Mouse (Mus musculus) urinary bladder, postnatal 14 days (tissue): Measurements from ENCODE around the gene Nus1.

Experiments used
- DNase-seq: peaks from one replicate; pipeline ENCODE4 v3.0.0; 2021; ENCODE audit warnings: low spot score

Nus1 gene

DNA sequence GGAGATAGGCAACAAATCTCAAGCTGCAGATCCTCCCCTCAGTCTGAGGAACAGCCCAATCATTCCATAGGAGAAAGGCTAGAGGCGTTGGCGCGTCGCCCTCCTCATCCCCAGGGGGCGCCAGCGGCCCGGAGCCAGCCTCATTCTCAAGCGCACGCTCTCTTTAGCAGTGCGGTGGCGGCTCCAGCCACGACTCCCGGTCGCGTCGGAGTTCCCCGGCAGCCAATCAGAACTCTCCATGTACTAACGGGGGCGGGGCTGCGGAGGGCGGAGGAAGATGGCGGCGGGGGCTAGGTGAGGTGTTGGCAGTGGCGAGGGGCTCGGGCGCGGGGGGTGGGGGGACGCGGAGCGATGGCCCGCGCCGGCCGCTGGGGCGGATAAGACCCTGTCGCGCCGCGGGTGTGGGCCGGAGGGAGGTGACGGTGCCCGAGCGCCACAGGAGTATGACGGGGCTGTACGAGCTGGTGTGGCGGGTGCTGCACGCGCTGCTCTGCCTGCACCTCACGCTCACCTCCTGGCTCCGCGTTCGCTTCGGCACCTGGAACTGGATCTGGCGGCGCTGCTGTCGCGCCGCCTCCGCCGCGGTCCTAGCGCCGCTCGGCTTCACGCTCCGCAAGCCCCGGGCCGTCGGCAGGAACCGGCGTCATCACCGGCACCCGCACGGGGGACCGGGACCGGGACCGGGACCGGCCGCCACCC lies at the start of gene Nus1:
TSS of gene Nus1 (plus strand) at position 249 of the 699 bp plus-strand sequence.
- DNase-seq = peak; percentile 97

- DNase-seq = no peak
Observed at GRCm38 (mm10) chr10:52368376-52368775, 49.0 kb upstream of the Nus1 start.

- DNase-seq = no peak
Observed at GRCm38 (mm10) chr10:52373834-52374233, 43.5 kb upstream of the Nus1 start.

DNA sequence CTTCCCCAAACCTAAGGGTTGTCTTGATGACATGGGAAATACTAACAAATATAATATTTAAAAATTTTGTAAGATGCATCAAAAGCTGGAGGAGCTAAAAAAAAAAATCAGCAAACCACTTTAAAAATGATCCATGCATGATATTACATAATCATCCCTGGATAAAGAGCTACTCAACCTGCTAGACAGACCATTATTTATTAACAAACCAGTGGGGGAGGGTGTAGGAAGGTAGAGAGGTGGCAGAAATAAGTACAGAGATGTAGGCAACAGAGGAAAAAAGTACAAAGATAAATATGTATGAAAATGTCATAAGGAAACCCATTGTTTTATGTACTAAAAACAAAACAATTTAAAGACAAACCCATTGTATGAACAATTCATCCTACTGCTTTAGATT lies 42.7 kb upstream of the Nus1 start:
- DNase-seq = no peak

DNA sequence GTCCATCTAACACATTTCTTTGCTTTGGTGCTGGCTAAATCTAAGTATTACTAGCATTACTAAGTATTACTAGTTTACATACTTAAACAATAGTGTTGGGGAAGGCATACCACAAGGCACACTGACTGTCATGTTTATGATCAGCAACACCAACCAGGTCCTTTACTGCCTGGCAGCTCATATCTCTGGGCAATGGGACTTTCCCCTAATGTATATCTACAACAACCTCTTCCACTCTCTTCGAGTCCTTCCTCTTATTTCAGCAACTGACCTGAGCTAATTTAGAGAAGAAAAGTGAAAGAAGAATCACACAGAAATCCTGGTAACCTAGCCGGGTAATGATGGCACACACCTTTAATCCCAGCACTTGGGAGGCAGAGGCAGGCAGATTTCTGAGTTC lies 40.9 kb upstream of the Nus1 start:
- no peak for DNase-seq

GRCm38 (mm10) chr10:52377813-52378212 lies 39.5 kb upstream of the Nus1 start:
- DNase-seq = no peak

DNA sequence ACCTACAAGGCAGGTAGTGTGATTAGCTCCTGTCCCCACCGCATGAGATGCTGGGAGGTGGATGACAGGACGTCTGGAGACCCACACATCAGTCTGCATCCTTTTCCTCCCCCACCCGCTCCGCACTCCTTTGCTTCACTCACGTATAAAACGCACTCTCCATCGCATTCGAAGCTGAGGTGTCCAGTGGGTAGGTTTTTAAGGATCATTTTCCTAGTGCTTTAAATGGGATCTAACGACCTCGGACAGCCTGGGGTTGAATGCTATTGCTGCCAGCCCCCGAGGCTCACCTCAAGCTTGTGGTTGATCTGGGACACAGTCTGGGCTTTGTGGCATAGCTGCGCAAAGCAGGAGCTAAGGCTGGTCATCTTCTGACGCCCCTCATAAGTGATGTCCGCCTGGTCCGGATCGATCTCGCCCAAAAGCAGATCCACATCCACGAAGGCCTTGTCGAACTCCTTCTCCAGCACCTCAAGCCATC lies 36.0 kb upstream of the Nus1 start:
- no peak for DNase-seq

DNA sequence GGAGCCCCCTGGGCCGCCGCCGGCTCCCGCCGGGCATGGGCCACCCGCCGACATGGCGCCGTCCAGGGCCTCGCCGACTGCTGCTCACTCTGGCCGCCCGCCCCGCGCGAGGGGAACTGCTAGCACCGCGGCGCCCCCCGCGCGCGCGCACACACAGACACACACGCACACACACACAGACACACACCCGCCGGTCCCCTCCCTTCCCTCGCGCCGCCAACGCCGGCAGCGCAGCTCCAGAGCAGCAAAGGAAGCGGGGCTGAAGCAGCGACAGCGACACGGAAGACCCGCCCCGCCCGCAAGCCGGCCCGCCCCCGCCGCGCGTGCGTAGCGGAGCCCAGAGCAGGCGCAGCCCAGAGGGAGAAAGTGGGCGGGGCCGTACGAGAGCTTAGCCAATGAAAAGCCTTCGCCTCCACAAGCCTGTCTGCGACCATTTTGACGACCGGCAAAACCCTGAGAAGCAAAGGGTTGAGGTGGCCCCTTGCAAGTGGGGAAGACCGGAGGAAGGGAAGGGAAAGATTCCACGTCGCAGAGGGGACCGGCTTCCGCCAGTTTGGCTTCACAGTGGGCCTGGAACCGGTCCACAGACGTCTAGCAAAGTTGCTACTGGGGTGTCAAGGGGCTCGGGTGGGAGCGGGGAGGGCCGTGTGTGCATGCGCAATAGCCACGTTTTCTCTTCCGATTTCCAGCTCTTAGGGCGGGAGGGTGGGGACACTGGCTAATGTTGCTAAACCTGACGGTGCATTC lies 35.3 kb upstream of the Nus1 start, which contains the start of gene Gopc:
TSS of gene Gopc (minus strand) at position 280 of the 747 bp plus-strand sequence.
- DNase-seq = peak; percentile 98

DNA sequence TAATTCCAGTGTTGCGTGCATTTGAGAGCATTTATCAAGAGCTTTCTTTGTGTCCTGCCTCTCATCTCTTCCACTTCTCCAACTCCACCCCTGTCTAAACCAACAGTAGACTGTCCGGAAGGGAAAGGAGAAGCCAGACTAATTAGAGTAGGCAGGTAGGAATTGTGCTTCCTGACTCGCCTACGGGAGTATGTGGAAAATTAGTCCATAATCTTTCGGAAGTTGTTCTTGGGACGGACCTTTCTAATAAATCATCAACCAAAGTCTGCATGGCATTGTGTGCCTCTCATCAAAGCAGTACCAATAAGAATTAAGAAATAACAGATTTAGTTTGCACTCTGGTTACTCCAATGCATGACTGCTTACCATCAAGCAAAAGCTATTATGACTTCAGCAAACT lies 34.3 kb upstream of the Nus1 start:
- DNase-seq = no peak

DNA sequence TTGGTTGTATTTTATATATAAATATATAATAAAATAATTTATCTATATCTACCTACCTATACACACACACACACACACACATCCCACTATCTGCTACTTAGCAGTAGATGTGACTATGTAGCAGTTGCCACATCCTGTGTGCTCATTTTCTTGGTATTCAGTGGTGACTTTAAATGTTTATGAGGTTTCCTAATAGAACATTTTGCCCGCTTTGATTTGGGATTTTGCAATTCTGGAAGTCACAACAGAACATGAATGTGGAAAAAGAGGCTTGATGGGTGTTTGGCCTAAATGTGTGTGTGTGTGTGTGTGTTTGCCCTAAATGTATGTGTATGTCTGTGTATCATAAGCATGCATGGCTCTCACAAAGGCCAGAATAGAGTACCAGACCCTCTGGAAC lies 33.8 kb upstream of the Nus1 start:
- DNase-seq = no peak

GRCm38 (mm10) chr10:52384823-52385610 lies 32.3 kb upstream of the Nus1 start:
- DNase-seq = peak; percentile 50

GRCm38 (mm10) chr10:52387192-52387591 lies 30.2 kb upstream of the Nus1 start:
- DNase-seq = no peak

DNA sequence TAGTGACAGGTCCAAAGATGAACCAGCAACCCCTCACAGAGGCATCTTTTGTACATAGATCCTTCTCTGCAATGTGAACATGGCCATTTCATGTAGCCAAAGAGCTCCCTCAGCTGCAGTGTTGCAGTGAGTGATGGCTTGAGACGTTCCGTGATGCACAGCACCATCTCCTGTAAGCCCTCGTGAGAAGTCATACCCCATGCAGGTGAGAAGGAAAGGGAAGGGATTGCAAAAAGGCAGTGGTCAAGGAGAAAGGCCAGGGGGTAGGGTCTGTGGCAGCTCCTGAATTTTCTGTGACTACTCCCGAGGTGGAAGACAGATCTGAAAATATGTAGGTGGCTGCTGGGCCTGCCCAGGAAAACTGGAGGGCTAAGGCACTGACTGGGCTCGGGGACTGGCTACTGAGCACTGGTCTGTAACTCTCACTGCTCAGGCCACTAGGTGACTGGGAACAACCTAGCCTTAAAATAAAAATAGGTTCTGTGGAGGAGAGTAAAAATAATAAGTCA lies 28.4 kb upstream of the Nus1 start, which contains the start of gene Nepn:
TSS of gene Nepn (plus strand) at position 51 of the 509 bp plus-strand sequence.
- no peak for DNase-seq

DNA sequence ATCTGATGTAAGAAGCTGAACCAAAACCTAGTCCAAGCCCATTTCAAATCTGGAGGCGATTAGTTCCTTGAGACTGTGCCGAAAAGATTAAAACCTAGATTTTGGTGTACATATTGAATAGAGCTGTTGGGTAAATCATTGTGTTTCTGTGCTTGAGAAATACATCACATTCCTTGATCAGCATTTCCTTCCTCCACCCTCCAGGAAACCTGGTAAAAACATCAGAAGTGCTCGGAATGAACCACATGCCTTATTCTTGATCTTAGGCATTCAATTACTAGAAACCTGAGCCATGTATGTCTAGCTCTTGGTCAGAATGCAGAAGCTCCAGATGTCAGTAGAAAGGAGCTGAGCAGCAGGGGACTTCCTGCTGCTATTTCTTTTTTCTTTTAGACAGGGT lies 27.9 kb upstream of the Nus1 start:
- no peak for DNase-seq

- no peak for DNase-seq
Observed at GRCm38 (mm10) chr10:52391208-52391607, 26.1 kb upstream of the Nus1 start.

DNA sequence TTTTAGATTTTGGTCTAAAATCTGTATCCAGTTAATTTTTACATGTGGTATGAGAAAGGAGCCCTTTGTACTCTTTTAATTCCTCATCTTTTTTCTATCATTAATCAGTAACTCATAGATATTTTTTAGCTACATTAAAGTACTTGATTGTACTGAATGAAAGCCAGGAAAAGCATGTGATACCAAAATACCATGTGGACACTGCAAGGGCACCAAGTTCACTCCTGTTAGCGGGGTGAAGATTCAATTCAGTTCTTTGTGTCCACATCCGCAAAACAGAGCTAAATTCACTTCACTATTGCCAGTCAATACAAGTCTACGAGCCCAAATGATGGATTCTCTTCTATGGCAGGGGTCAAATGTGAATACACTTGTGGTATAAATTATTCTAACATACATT lies 20.7 kb upstream of the Nus1 start:
- DNase-seq = no peak

- no peak for DNase-seq
Observed at GRCm38 (mm10) chr10:52398715-52399114, 18.6 kb upstream of the Nus1 start.

DNA sequence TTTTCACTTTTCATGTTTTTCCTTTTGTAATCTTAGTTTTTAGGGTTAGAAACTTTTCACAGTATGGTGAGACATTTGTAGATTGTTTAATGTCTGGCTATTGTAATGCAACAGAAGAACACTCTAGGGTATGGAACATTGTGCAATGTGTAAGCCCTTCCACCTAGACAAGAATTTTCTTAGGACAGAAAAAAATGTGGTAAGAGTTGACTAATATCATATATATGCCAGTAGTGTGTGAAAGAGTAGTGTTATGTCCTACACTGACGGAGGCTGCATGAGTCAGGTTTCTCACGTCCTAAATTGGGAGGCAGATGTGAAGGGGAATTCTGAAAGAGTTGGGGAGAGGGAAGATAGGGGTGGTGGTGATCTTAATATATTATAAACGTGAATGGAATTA lies 17.6 kb upstream of the Nus1 start:
- no peak for DNase-seq

DNA sequence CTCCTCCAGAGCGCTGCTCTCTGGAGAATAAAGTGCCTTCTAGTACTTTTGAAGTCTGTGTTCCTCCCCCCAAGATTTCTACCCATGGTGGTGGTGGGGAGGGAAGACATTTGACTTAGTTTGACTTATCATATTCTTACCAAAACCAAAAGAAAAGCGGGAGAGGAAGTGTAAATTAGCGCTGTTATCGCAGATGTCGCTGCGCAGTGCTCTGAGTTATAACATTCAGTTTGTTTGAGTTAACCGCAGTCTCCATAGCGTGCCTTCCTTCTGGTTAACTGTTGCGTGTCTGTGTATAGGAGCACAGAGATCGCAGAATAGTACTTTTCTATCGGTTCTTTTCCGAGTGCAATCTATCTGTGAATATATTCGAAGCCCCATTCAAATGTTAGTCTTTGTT lies 12.2 kb upstream of the Nus1 start:
- no peak for DNase-seq

DNA sequence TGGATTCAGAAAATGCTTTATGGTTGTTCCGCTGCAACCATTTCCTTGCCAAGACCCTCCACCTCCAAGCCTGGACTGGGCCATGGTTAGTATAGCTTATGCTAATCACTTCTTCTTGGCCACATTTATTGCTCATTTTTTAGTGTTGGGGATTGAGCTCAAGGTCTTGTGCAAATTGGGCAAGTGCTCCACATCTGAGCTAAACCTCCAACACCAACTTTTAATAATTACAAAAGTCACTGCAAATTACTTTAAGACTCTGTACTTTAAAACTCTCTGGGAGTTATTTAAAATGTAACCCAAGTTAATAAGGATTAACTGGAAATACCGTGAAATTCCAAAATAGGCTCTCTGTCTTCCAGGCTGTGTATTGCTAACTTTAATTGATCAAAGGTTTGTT lies 9.8 kb upstream of the Nus1 start:
- DNase-seq = no peak

DNA sequence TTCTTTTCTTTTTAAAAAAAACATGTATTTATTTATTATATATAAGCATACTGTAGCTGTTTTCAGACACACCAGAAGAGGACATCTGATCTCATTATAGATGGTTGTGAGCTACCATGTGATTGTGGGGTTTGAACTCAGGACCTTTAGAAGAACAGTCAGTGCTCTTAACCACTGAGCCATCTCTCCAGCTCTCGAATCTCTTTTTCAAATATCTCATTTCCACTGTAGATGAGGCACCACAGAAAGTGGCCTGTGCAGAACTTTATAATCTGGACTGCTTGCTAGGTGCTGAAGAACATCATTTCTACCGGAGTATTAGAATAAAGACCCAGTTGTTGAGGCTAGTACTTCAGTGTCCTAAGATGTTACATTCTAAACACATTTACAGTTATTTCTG lies 2.3 kb upstream of the Nus1 start:
- DNase-seq = no peak

- no peak for DNase-seq
Observed at GRCm38 (mm10) chr10:52416458-52416857, 889 bp upstream of the Nus1 start.
